Mouse (Mus musculus) brain, embryonic 14.5 days (tissue): ENCODE measurements around the gene Zfand2b.

Experiments
- CTCF ChIP-seq: fragments of 200-500 bp; IDR thresholded peaks from 2 replicates; pipeline ENCODE4 v1.5.1; 2012; ENCODE audit warnings: inconsistent platforms, mild to moderate bottlenecking, moderate library complexity, borderline replicate concordance; ENCODE audit not compliant: insufficient read depth, insufficient read length; ENCODE audit errors: extremely low read depth
- POLR2A ChIP-seq: fragments of 200-500 bp; IDR thresholded peaks from 2 replicates; pipeline ENCODE4 v1.6.1; 2012; ENCODE audit warnings: mild to moderate bottlenecking, inconsistent platforms, borderline replicate concordance; ENCODE audit not compliant: poor library complexity, insufficient read depth, insufficient read length, severe bottlenecking; ENCODE audit errors: extremely low read depth

- TF ChIP-seq POLR2A (no peak), CTCF (no peak)
Observed at GRCm38 (mm10) chr1:75122211-75122610, 46.2 kb upstream of the Zfand2b start.
